Mouse (Mus musculus) lung, postnatal 0 days (tissue): Measurements from ENCODE around the gene Gadd45gip1. TPM values are rescaled to one million over a fixed set of nuclear protein-coding genes. Genes with fewer than 3 reads are reported as not detected.
A peak's percentile ranks its signal among the peaks of the same experiment; 100 is the strongest.

Experiments used
- ATAC-seq: fragments of 200-750 bp; cut with Nextera tagmentation; 2 replicates; pipeline ENCODE4 v1.8.0; 2017; ENCODE audit warnings: moderate library complexity
- DNase-seq: peaks from one replicate; pipeline ENCODE4 v3.0.0-alpha.2; 2016; ENCODE audit warnings: low spot score
- H3K27ac ChIP-seq: fragments of 300-500 bp; sonication (generic); 2 replicates; pipeline ENCODE4 v1.5.1; 2014; ENCODE audit warnings: antibody characterized with exemption, mild to moderate bottlenecking, low read length, mixed read lengths
- H3K27me3 ChIP-seq: fragments of 300-500 bp; sonication (generic); replicated peaks from 2 replicates; pipeline ENCODE4 v1.6.1; 2014; ENCODE audit warnings: low read length, mixed read lengths; ENCODE audit not compliant: insufficient read depth
- H3K36me3 ChIP-seq: fragments of 300-500 bp; sonication (generic); 2 replicates; pipeline ENCODE4 v1.6.1; 2014; ENCODE audit warnings: low read length, mixed read lengths; ENCODE audit not compliant: insufficient read depth
- H3K4me1 ChIP-seq: fragments of 300-500 bp; sonication (generic); 2 replicates; pipeline ENCODE4 v1.6.1; 2014; ENCODE audit warnings: antibody characterized with exemption, low read depth, low read length, mixed read lengths; ENCODE audit not compliant: insufficient read depth
- H3K4me2 ChIP-seq: fragments of 300-500 bp; sonication (generic); replicated peaks from 2 replicates; pipeline ENCODE4 v1.6.1; 2014; ENCODE audit warnings: low read depth, mild to moderate bottlenecking, low read length, moderate library complexity, mixed read lengths
- H3K4me3 ChIP-seq: fragments of 300-500 bp; sonication (generic); 2 replicates; pipeline ENCODE4 v1.5.1; 2014; ENCODE audit warnings: low read depth, low read length
- H3K9ac ChIP-seq: fragments of 300-500 bp; sonication (generic); replicated peaks from 2 replicates; pipeline ENCODE4 v1.6.1; 2014; ENCODE audit warnings: low read depth, mild to moderate bottlenecking
- H3K9me3 ChIP-seq: fragments of 300-500 bp; sonication (generic); 2 replicates; pipeline ENCODE4 v1.6.1; 2016; ENCODE audit warnings: low read length, mixed read lengths
- CTCF ChIP-seq: IDR thresholded peaks from 2 replicates; pipeline ENCODE4 v1.5.1; 2016; ENCODE audit warnings: antibody characterized with exemption, mild to moderate bottlenecking
- EP300 ChIP-seq: IDR thresholded peaks from 2 replicates; pipeline ENCODE4 v1.6.1; 2016; ENCODE audit warnings: antibody characterized with exemption, mild to moderate bottlenecking, control low read depth
- WGBS: fragments of 180-500 bp; shearing (Covaris S2); extraction: QIAGEN DNeasy Blood & Tissue Kit; methylation state at CpG from one replicate; pipeline ENCODE4 v1.1.7; 2014; 5-methylcytosine and 5-hydroxymethylcytosine counted together
- polyA plus RNA-seq: library from polyadenylated mRNA; unstranded; fragments of >200 nt; fragmentation: Nextera tagmentation; extraction: Ambion mirVana; gene quantifications from 2 replicates; pipeline ENCODE4 v1.2.1, GENCODE M21; 2015

The Gadd45gip1 gene
- polyA plus RNA-seq, 1 experiment from 2014 or later, result 24.8 TPM

GRCm38 (mm10) chr8:84799136-84799931 is 32.0 kb upstream of the Gadd45gip1 start:
- Histone ChIP-seq H3K4me1 (peaks cover 8% of the 10 kb centered on the region), H3K27me3 (no peaks in the 10 kb centered on the region), H3K4me2 (peak overlapping the region; percentile 83), H3K36me3 (0 out of 2 replicates have a peak, but pooled peaks cover 6% of the 10 kb centered on the region), H3K9ac (peak overlapping the region; percentile 77), H3K27ac (peak overlapping the region; percentile 91), H3K9me3 (no peaks in the 10 kb centered on the region), H3K4me3 (peak overlapping the region; percentile 83)
- TF ChIP-seq EP300 (no peak), CTCF (peak; percentile 42)
- DNase-seq (peak; percentile 59), ATAC-seq (peak; percentile 47)
- WGBS, result under 1% methylated on average over 60 of the region's 108 CpGs

GRCm38 (mm10) chr8:84799999-84800831 is 31.1 kb upstream of the Gadd45gip1 start, which contains the start of gene Nfix:
Gene Nfix (minus strand): TSS chr8:84800344.
- WGBS, result under 1% methylated on average over 54 of the region's 125 CpGs
- peak within 1 kb of the TSS; percentile 77 for H3K9ac ChIP-seq

GRCm38 (mm10) chr8:84806031-84806430 is 25.3 kb upstream of the Gadd45gip1 start:
- Histone ChIP-seq H3K4me1 (no peaks in the 10 kb centered on the region), H3K9ac (no peak overlapping the region), H3K27ac (no peak overlapping the region), H3K4me3 (no peak overlapping the region), H3K27me3 (no peaks in the 10 kb centered on the region), H3K36me3 (no peaks in the 10 kb centered on the region), H3K9me3 (no peaks in the 10 kb centered on the region), H3K4me2 (no peak overlapping the region)
- ATAC-seq (no peak), DNase-seq (no peak)
- 92% methylated on average over 5 of the region's 5 CpGs for WGBS
- TF ChIP-seq EP300, result no peak
- 0 out of 2 replicates have a peak, but pooled peaks have one; percentile 13 for TF ChIP-seq CTCF

More at GRCm38 (mm10) chr8:84799999-84800831, 31.1 kb upstream of the Gadd45gip1 start, which contains the start of gene Nfix:
- DNase-seq, result peak; percentile 85
- Histone ChIP-seq H3K9me3 (no peaks in the 10 kb centered on the region), H3K4me2 (peak within 1 kb of the TSS; percentile 83), H3K4me1 (peaks cover 8% of the 10 kb centered on the region; the same call in 1 of the 2 replicates), H3K36me3 (0 out of 2 replicates have a peak, but pooled peaks cover 6% of the 10 kb centered on the region), H3K27ac (peak within 1 kb of the TSS; percentile 91), H3K4me3 (peak within 1 kb of the TSS; percentile 83), H3K27me3 (no peaks in the 10 kb centered on the region)
- ATAC-seq, result peak; percentile 66
- peak; percentile 20; the same call in 1 of the 2 replicates for TF ChIP-seq CTCF
- TF ChIP-seq EP300, result no peak

GRCm38 (mm10) chr8:84809109-84809940 is 22.0 kb upstream of the Gadd45gip1 start:
- no peak overlapping the region for H3K9ac ChIP-seq
- H3K4me3 ChIP-seq, result no peak overlapping the region
- no peak overlapping the region for H3K27ac ChIP-seq
- H3K36me3 ChIP-seq, result no peaks in the 10 kb centered on the region
- 66% methylated on average over 12 of the region's 12 CpGs for WGBS
- ATAC-seq, result no peak
- no peaks in the 10 kb centered on the region for H3K9me3 ChIP-seq
- no peak for DNase-seq
- H3K4me2 ChIP-seq, result no peak overlapping the region
- no peaks in the 10 kb centered on the region for H3K4me1 ChIP-seq
- H3K27me3 ChIP-seq, result no peaks in the 10 kb centered on the region
- no peak for TF ChIP-seq EP300
- no peak for TF ChIP-seq CTCF

GRCm38 (mm10) chr8:84809941-84810280 is 21.4 kb upstream of the Gadd45gip1 start:
- no peaks in the 10 kb centered on the region for H3K9me3 ChIP-seq
- H3K27ac ChIP-seq, result no peak overlapping the region
- no peak overlapping the region for H3K4me3 ChIP-seq
- TF ChIP-seq EP300, result no peak
- TF ChIP-seq CTCF, result no peak
- no peaks in the 10 kb centered on the region for H3K36me3 ChIP-seq
- no peak overlapping the region for H3K4me2 ChIP-seq
- H3K9ac ChIP-seq, result no peak overlapping the region
- 72% methylated on average over 5 of the region's 5 CpGs for WGBS
- no peaks in the 10 kb centered on the region for H3K4me1 ChIP-seq
- no peaks in the 10 kb centered on the region for H3K27me3 ChIP-seq
- DNase-seq (no peak), ATAC-seq (no peak)
